Mouse (Mus musculus) testis, adult 2 months (tissue): ENCODE results near the gene Vwa5b1. TPM values are rescaled to one million over a fixed set of nuclear protein-coding genes. Genes with fewer than 3 reads are reported as not detected.

Experiments
- H3K27ac ChIP-seq: fragments of 200-500 bp; 2 replicates; pipeline ENCODE4 v1.5.1; 2012; ENCODE audit warnings: low read depth, low read length; ENCODE audit not compliant: control insufficient read depth, insufficient read depth
- H3K27me3 ChIP-seq: fragments of 200-500 bp; 2 replicates; pipeline ENCODE4 v1.6.1; 2012; ENCODE audit warnings: mild to moderate bottlenecking, low read length, moderate library complexity; ENCODE audit not compliant: control insufficient read depth, insufficient read depth
- H3K36me3 ChIP-seq: fragments of 200-500 bp; 2 replicates; pipeline ENCODE4 v1.6.1; 2012; ENCODE audit warnings: mild to moderate bottlenecking, low read length; ENCODE audit not compliant: control insufficient read depth, insufficient read depth
- H3K4me1 ChIP-seq: fragments of 200-500 bp; 2 replicates; pipeline ENCODE4 v1.6.1; 2012; ENCODE audit warnings: low read length; ENCODE audit not compliant: control insufficient read depth, insufficient read depth
- H3K4me3 ChIP-seq: fragments of 200-500 bp; 2 replicates; pipeline ENCODE4 v1.5.1; 2012; ENCODE audit warnings: low read depth, mild to moderate bottlenecking, low read length, moderate library complexity, mixed read lengths; ENCODE audit not compliant: control insufficient read depth
- CTCF ChIP-seq: fragments of 200-500 bp; IDR thresholded peaks from 2 replicates; pipeline ENCODE4 v1.5.1; 2012; ENCODE audit warnings: low read depth, mild to moderate bottlenecking, inconsistent platforms, low read length, moderate library complexity; ENCODE audit not compliant: control insufficient read depth, insufficient read depth, insufficient replicate concordance
- POLR2A ChIP-seq: fragments of 200-500 bp; IDR thresholded peaks from 2 replicates; pipeline ENCODE4 v1.6.1; 2012; ENCODE audit warnings: low read depth, mild to moderate bottlenecking, inconsistent platforms, low read length, moderate library complexity; ENCODE audit not compliant: control insufficient read depth
- polyA plus RNA-seq: library from polyadenylated mRNA; depleted of rRNA; stranded (reverse); fragments of >200 nt; gene quantifications from 2 replicates; pipeline ENCODE4 v1.2.3, GENCODE M21; 2012

The Vwa5b1 gene
- polyA plus RNA-seq, 1 experiment = 24.8 TPM

DNA sequence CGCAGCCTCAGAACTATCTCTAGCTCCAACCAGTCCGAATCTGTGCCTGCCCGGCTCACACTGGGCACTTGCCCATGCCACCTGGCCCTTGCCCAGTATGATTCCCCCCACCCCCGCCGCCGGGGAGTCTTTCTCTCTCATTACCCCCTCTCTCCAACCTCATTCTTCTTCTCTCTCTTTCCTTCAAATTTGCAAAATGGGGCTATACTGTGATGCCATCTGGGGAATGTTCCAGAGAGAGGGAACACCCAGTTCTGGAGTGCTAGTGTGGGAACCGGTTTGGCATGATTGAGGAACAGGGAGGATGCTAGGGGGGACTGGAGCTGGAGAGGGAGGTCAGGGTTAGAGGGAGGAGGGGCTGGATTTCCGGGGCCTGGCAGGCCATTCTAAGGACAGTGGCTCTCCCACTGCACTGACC lies 82.2 kb downstream of the Vwa5b1 start:
- Histone ChIP-seq H3K4me1 (peaks cover 16% of the 10 kb centered on the region), H3K36me3 (no peaks in the 10 kb centered on the region), H3K27me3 (no peaks in the 10 kb centered on the region), H3K27ac (no peak overlapping the region), H3K4me3 (no peak overlapping the region)
- TF ChIP-seq CTCF (no peak), POLR2A (no peak)

DNA sequence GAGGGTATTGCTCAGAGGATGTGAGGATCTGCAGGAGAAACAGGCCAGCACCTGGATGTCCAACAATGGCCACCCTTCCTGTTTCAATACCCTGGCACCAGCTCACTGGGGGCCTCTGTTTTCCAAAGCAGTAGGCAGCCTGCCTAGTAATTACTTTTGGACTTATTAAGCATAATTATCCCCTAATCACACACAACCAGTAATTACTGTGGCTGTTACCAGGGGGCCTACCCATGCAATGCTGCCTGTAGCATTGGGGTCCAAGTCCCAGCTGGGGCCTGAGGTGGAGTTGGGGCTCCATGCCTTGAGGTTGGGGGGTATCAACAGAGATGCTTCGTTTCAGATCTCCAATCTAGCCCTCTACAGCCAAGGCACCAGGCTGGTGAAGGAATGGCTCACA lies 82.6 kb downstream of the Vwa5b1 start:
- Histone ChIP-seq H3K4me1 (peaks cover 20% of the 10 kb centered on the region), H3K4me3 (no peak overlapping the region), H3K27ac (no peak overlapping the region), H3K27me3 (no peaks in the 10 kb centered on the region), H3K36me3 (no peaks in the 10 kb centered on the region)
- TF ChIP-seq CTCF = no peak
- TF ChIP-seq POLR2A = no peak

DNA sequence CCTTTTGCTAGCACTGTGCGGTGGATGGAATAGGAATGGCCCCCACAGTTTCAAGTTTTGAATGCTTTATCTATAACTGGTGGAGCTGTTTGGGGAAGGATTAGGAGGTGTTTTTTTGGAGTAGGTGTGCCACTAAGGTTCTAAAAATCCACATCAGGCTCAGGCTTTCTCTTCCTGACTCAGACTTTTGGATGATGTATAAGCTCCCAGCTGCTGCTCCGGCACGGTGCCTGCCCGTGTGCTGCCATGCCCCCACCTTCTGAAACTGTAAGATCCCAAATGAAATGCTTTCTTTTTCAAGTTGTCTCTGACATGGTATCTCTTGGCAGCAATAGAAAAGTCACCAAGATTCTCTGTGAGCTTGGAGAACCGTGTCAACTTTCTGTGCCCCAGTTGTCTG lies 84.1 kb downstream of the Vwa5b1 start:
- H3K27ac ChIP-seq = no peak overlapping the region
- no peak overlapping the region for H3K4me3 ChIP-seq
- no peaks in the 10 kb centered on the region for H3K27me3 ChIP-seq
- TF ChIP-seq POLR2A = no peak
- no peak for TF ChIP-seq CTCF
- peaks cover 29% of the 10 kb centered on the region for H3K4me1 ChIP-seq
- H3K36me3 ChIP-seq = no peaks in the 10 kb centered on the region

DNA sequence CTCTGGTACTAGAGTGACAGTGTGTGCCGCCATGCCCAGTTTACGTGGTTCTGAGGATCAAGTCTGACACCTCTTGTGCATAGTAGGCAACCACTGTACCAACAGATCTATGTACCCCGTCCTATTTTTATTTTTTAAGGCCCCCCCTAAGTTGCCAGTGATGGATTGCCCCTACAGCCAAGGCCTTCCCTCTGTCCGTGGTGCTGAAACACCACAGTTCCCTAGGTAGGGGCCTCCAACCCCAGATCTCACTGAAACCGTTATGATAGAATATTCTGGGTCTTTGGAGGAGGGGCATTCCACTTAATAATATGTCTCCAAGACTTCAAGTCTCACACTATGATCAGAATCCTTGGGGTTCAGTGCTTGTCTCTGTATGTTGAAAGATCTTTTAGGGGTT lies 85.1 kb downstream of the Vwa5b1 start:
- Histone ChIP-seq H3K27me3 (no peaks in the 10 kb centered on the region), H3K27ac (no peak overlapping the region), H3K4me3 (no peak overlapping the region), H3K4me1 (peaks cover 27% of the 10 kb centered on the region), H3K36me3 (no peaks in the 10 kb centered on the region)
- TF ChIP-seq CTCF = no peak
- no peak for TF ChIP-seq POLR2A

DNA sequence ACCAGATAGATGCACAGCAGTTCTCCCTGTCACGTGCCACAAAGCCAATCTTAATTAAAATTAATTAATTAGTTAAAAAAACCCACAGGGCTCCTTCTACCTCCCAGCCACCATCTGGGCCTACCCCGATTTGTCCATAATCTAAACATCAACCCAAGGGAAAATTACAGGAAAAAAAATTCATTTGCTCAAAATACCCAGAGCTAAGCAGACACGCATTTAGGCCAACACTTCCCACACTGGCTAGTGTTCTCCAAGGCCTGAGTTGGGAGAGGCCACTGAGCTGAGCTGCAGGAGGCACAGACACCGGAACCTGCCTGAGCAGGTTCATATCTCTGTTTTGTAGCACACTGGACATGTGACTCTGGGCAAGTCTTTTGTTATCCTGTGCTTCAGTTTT lies 86.7 kb downstream of the Vwa5b1 start:
- no peak overlapping the region for H3K27ac ChIP-seq
- peaks cover 15% of the 10 kb centered on the region for H3K4me1 ChIP-seq
- H3K4me3 ChIP-seq = no peak overlapping the region
- TF ChIP-seq CTCF = no peak
- TF ChIP-seq POLR2A = no peak
- H3K27me3 ChIP-seq = no peaks in the 10 kb centered on the region
- H3K36me3 ChIP-seq = no peaks in the 10 kb centered on the region

DNA sequence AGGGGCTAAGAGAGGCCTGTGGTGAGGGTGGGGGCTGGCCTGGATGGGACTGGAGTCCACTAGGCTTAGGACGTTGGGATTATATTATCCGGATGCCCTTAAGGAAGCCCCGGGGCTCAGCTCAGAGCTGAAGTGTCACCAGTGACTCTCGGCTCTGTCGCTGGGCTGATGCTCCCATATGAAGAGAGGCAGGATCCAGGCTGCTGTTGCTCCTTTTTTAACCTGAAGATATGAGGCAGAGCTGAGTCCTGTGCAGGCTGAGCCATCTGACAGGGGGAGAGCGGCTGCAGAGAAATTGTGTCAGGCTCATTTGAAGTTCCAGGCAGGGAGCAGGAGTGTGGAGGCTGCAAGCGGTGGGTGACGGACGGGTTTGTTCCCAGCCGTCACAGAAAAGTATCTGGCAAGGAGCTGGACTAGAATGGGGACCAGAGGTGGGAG lies 87.5 kb downstream of the Vwa5b1 start:
- H3K27ac ChIP-seq = no peak overlapping the region
- no peak overlapping the region for H3K4me3 ChIP-seq
- H3K27me3 ChIP-seq = no peaks in the 10 kb centered on the region
- TF ChIP-seq CTCF = no peak
- TF ChIP-seq POLR2A = no peak
- peaks cover 12% of the 10 kb centered on the region for H3K4me1 ChIP-seq
- no peaks in the 10 kb centered on the region for H3K36me3 ChIP-seq

DNA sequence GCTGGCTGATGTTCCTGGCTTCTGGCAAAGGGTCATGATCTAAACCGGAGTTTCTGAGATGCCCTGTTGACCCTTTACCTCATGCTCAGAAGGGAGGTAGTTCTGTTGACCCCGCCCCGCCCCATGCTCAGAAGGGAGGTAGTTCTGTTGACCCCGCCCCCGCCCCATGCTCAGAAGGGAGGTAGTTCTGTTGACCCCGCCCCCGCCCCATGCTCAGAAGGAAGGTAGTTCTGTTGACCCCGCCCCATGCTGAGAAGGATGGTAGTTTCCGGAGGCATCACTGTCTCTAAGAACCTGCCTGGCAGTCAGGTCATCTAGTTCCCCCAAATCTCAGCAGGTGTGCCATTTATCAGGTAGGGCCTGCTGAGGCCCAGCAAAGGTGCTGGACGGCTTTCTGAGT lies 88.1 kb downstream of the Vwa5b1 start:
- Histone ChIP-seq H3K27ac (no peak overlapping the region), H3K4me3 (no peak overlapping the region), H3K36me3 (no peaks in the 10 kb centered on the region), H3K27me3 (no peaks in the 10 kb centered on the region), H3K4me1 (peaks cover 12% of the 10 kb centered on the region)
- no peak for TF ChIP-seq CTCF
- TF ChIP-seq POLR2A = no peak

DNA sequence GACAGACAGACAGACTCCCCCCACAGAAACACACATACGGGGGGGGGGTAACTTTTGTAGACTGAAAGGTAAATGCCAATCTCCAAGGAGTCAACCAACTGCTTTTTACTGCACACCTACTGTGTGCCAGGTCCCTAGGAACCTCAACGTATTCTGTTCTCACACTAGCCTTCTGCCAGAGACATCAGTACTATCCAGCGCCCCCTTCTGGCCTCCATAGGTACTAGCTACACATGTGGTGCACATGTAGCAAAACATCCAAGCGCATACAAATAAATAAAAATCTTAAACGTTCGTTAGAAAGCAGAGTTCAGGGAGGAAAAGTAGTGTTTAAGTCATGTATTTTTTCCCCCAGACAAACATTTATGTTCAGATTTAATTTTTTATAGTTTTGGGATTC lies 88.6 kb downstream of the Vwa5b1 start:
- no peak overlapping the region for H3K4me3 ChIP-seq
- TF ChIP-seq CTCF (peak; percentile 18; the same call in 1 of the 2 replicates), POLR2A (no peak)
- H3K27ac ChIP-seq = no peak overlapping the region
- H3K27me3 ChIP-seq = no peaks in the 10 kb centered on the region
- peaks cover 12% of the 10 kb centered on the region for H3K4me1 ChIP-seq
- no peaks in the 10 kb centered on the region for H3K36me3 ChIP-seq
